Mouse (Mus musculus) heart, embryonic 14.5 days (tissue): Measurements from ENCODE around the gene Dis3l2. TPM values are rescaled to one million over a fixed set of nuclear protein-coding genes. Genes with fewer than 3 reads are reported as not detected.

Source experiments
- ATAC-seq: fragments of 200-750 bp; cut with Nextera tagmentation; 2 replicates; pipeline ENCODE4 v1.8.0; 2017; ENCODE audit warnings: low read depth, moderate TSS enrichment; ENCODE audit not compliant: insufficient number of reproducible peaks, insufficient read depth, low FRiP score
- H3K27ac ChIP-seq, 2 experiments: fragments of 200-500 bp in 1 of 2; fragments of 300-500 bp in 1 of 2; sonication (generic) in 1 of 2; replicated peaks in 1 of 2; 2 replicates each; pipeline ENCODE4 v1.5.1; 2012 to 2014; ENCODE audit warnings: low read depth in 2 of 2, low read length in 2 of 2, control low read depth in 1 of 2, mild to moderate bottlenecking in 1 of 2, mixed read lengths in 1 of 2; ENCODE audit not compliant: control insufficient read depth in 1 of 2, insufficient read depth in 1 of 2
- H3K27me3 ChIP-seq: fragments of 300-500 bp; sonication (generic); 2 replicates; pipeline ENCODE4 v1.6.1; 2014; ENCODE audit warnings: mild to moderate bottlenecking, low read length, control low read depth; ENCODE audit not compliant: control insufficient read depth, insufficient read depth
- H3K36me3 ChIP-seq: fragments of 300-500 bp; sonication (generic); 2 replicates; pipeline ENCODE4 v1.6.1; 2014; ENCODE audit warnings: mild to moderate bottlenecking, control low read depth, low read length, mixed read lengths; ENCODE audit not compliant: control insufficient read depth, insufficient read depth
- H3K4me1 ChIP-seq, 2 experiments: fragments of 200-500 bp in 1 of 2; fragments of 300-500 bp in 1 of 2; sonication (generic) in 1 of 2; 2 replicates each; pipeline ENCODE4 v1.6.1; 2012 to 2014; ENCODE audit warnings: low read length in 2 of 2, control low read depth in 1 of 2, mixed read lengths in 1 of 2; ENCODE audit not compliant: control insufficient read depth in 2 of 2, insufficient read depth in 2 of 2
- H3K4me2 ChIP-seq: fragments of 300-500 bp; sonication (generic); 2 replicates; pipeline ENCODE4 v1.6.1; 2014; ENCODE audit warnings: mild to moderate bottlenecking, low read length
- H3K4me3 ChIP-seq, 2 experiments: fragments of 200-500 bp in 1 of 2; fragments of 300-500 bp in 1 of 2; sonication (generic) in 1 of 2; 2 replicates each; pipeline ENCODE4 v1.5.1; 2012 to 2014; ENCODE audit warnings: low read length in 2 of 2, mild to moderate bottlenecking in 2 of 2, control low read depth in 1 of 2, low read depth in 1 of 2, moderate library complexity in 1 of 2; ENCODE audit not compliant: control insufficient read depth in 1 of 2, insufficient read depth in 1 of 2
- H3K9ac ChIP-seq: fragments of 300-500 bp; sonication (generic); 2 replicates; pipeline ENCODE4 v1.6.1; 2014; ENCODE audit warnings: mild to moderate bottlenecking, low read length
- H3K9me3 ChIP-seq: fragments of 300-500 bp; sonication (generic); 2 replicates; pipeline ENCODE4 v1.6.1; 2016; ENCODE audit warnings: low read length, control low read depth; ENCODE audit not compliant: control insufficient read depth
- WGBS: fragments of 180-500 bp; shearing (Covaris S2); extraction: QIAGEN DNeasy Blood & Tissue Kit; methylation state at CpG from one replicate; pipeline ENCODE4 v1.1.7; 2014; 5-methylcytosine and 5-hydroxymethylcytosine counted together
- polyA plus RNA-seq: library from polyadenylated mRNA; unstranded; fragments of >200 nt; fragmentation: Nextera tagmentation; extraction: Ambion mirVana; gene quantifications from 2 replicates; pipeline ENCODE4 v1.2.1, GENCODE M21; 2014

The Dis3l2 gene
- polyA plus RNA-seq, 1 experiment from 2014 or later: 16.3 TPM

GRCm38 (mm10) chr1:86873745-86874144, 170.1 kb downstream of the Dis3l2 start:
- no peak overlapping the region for H3K4me2 ChIP-seq
- no peaks in the 10 kb centered on the region for H3K4me1 ChIP-seq
- no peak overlapping the region for H3K9ac ChIP-seq
- H3K36me3 ChIP-seq: peaks cover 5% of the 10 kb centered on the region; the same call in 1 of the 2 replicates
- no peak for ATAC-seq
- no peak overlapping the region for H3K4me3 ChIP-seq
- H3K27me3 ChIP-seq: no peaks in the 10 kb centered on the region
- 73% methylated on average over 2 of the region's 2 CpGs for WGBS
- H3K9me3 ChIP-seq: peaks cover 3% of the 10 kb centered on the region; the same call in 1 of the 2 replicates
- H3K27ac ChIP-seq: no peak overlapping the region

GRCm38 (mm10) chr1:86878743-86879142, 175.1 kb downstream of the Dis3l2 start:
- H3K27ac ChIP-seq: no peak overlapping the region
- H3K4me2 ChIP-seq: no peak overlapping the region
- peaks cover 5% of the 10 kb centered on the region; the same call in 1 of the 2 replicates for H3K36me3 ChIP-seq
- no peak for ATAC-seq
- no peaks in the 10 kb centered on the region for H3K9me3 ChIP-seq
- no peaks in the 10 kb centered on the region for H3K27me3 ChIP-seq
- no peaks in the 10 kb centered on the region for H3K4me1 ChIP-seq
- H3K4me3 ChIP-seq: no peak overlapping the region
- no peak overlapping the region for H3K9ac ChIP-seq

- no peaks in the 10 kb centered on the region for H3K4me1 ChIP-seq
- no peak for ATAC-seq
- no peaks in the 10 kb centered on the region for H3K9me3 ChIP-seq
- H3K4me3 ChIP-seq: no peak overlapping the region
- H3K9ac ChIP-seq: no peak overlapping the region
- peaks cover 5% of the 10 kb centered on the region; the same call in 1 of the 2 replicates for H3K36me3 ChIP-seq
- H3K27me3 ChIP-seq: no peaks in the 10 kb centered on the region
- H3K4me2 ChIP-seq: no peak overlapping the region
- no peak overlapping the region for H3K27ac ChIP-seq
- WGBS: 94% methylated on average over 2 of the region's 2 CpGs
These were observed 175.9 kb downstream of the Dis3l2 start for GRCm38 (mm10) chr1:86879547-86879946.

- Histone ChIP-seq H3K36me3 (no peaks in the 10 kb centered on the region), H3K9me3 (no peaks in the 10 kb centered on the region), H3K4me3 (no peak overlapping the region), H3K9ac (no peak overlapping the region), H3K27me3 (no peaks in the 10 kb centered on the region), H3K4me2 (no peak overlapping the region), H3K27ac (no peak overlapping the region), H3K4me1 (no peaks in the 10 kb centered on the region)
- 97% methylated on average over 1 of the region's 1 CpGs for WGBS
- no peak for ATAC-seq
These were observed 183.5 kb downstream of the Dis3l2 start for GRCm38 (mm10) chr1:86887060-86887459.

GRCm38 (mm10) chr1:86912481-86912880, 208.9 kb downstream of the Dis3l2 start:
- no peak overlapping the region for H3K9ac ChIP-seq
- no peak overlapping the region for H3K4me2 ChIP-seq
- H3K4me3 ChIP-seq: no peak overlapping the region
- H3K27me3 ChIP-seq: no peaks in the 10 kb centered on the region
- WGBS: 55% methylated on average over 2 of the region's 2 CpGs
- H3K27ac ChIP-seq: no peak overlapping the region
- no peak for ATAC-seq
- no peaks in the 10 kb centered on the region for H3K36me3 ChIP-seq
- peaks cover 0 to 6% of the 10 kb centered on the region in 2 experiments; a peak in 2 of 4 replicates for H3K4me1 ChIP-seq
- no peaks in the 10 kb centered on the region for H3K9me3 ChIP-seq

- ATAC-seq: no peak
- 84% methylated on average over 3 of the region's 3 CpGs for WGBS
- no peak overlapping the region for H3K4me3 ChIP-seq
These were observed 210.3 kb downstream of the Dis3l2 start for GRCm38 (mm10) chr1:86913896-86914295.

GRCm38 (mm10) chr1:86914697-86915096, 211.1 kb downstream of the Dis3l2 start:
- H3K36me3 ChIP-seq: no peaks in the 10 kb centered on the region
- no peaks in the 10 kb centered on the region for H3K9me3 ChIP-seq
- no peak for ATAC-seq

More at GRCm38 (mm10) chr1:86913896-86914295, 210.3 kb downstream of the Dis3l2 start:
- H3K36me3 ChIP-seq: no peaks in the 10 kb centered on the region
- H3K9ac ChIP-seq: no peak overlapping the region
- no peak overlapping the region for H3K27ac ChIP-seq
- no peaks in the 10 kb centered on the region for H3K9me3 ChIP-seq
- peaks cover 0 to 6% of the 10 kb centered on the region in 2 experiments; a peak in 2 of 4 replicates for H3K4me1 ChIP-seq
- no peaks in the 10 kb centered on the region for H3K27me3 ChIP-seq
- no peak overlapping the region for H3K4me2 ChIP-seq

GRCm38 (mm10) chr1:86916355-86916984, 212.9 kb downstream of the Dis3l2 start:
- Histone ChIP-seq H3K36me3 (no peaks in the 10 kb centered on the region), H3K27me3 (no peaks in the 10 kb centered on the region), H3K27ac (no peak overlapping the region), H3K4me1 (peaks cover 0 to 6% of the 10 kb centered on the region in 2 experiments; a peak in 2 of 4 replicates), H3K9ac (no peak overlapping the region), H3K4me2 (no peak overlapping the region), H3K4me3 (no peak overlapping the region), H3K9me3 (no peaks in the 10 kb centered on the region)
- 80% methylated on average over 8 of the region's 8 CpGs for WGBS
- no peak for ATAC-seq

More at GRCm38 (mm10) chr1:86914697-86915096, 211.1 kb downstream of the Dis3l2 start:
- no peak overlapping the region for H3K4me3 ChIP-seq
- WGBS: 88% methylated on average over 2 of the region's 2 CpGs
- no peak overlapping the region for H3K4me2 ChIP-seq
- H3K27me3 ChIP-seq: no peaks in the 10 kb centered on the region
- H3K27ac ChIP-seq: no peak overlapping the region
- peaks cover 0 to 6% of the 10 kb centered on the region in 2 experiments; a peak in 2 of 4 replicates for H3K4me1 ChIP-seq
- H3K9ac ChIP-seq: no peak overlapping the region
